Mouse (Mus musculus) bone marrow macrophage, adult 2 months (primary cell): ENCODE measurements around the gene Nfatc2ip.

Experiments used
- CTCF ChIP-seq: IDR thresholded peaks from 2 replicates; pipeline ENCODE4 v1.5.1; 2012; ENCODE audit warnings: low read depth, mild to moderate bottlenecking, low read length, moderate library complexity
- POLR2A ChIP-seq: IDR thresholded peaks from 2 replicates; pipeline ENCODE4 v1.6.1; 2012; ENCODE audit warnings: mild to moderate bottlenecking, low read depth, low read length, borderline replicate concordance

GRCm38 (mm10) chr7:126351419-126351951 lies 45.1 kb downstream of the Nfatc2ip start:
- TF ChIP-seq CTCF (no peak), POLR2A (no peak)
